Mouse (Mus musculus) hindbrain, embryonic 13.5 days (tissue): ENCODE data around the gene Tmub1. TPM values are rescaled to one million over a fixed set of nuclear protein-coding genes. Genes with fewer than 3 reads are reported as not detected.

Source experiments
- ATAC-seq: fragments of 200-750 bp; cut with Nextera tagmentation; 2 replicates; pipeline ENCODE4 v1.8.0; 2017; ENCODE audit warnings: moderate TSS enrichment; ENCODE audit not compliant: low FRiP score
- H3K27ac ChIP-seq: fragments of 300-500 bp; sonication (generic); 2 replicates; pipeline ENCODE4 v1.5.1; 2015; ENCODE audit warnings: inconsistent platforms, mild to moderate bottlenecking, moderate library complexity
- H3K27me3 ChIP-seq: fragments of 300-500 bp; sonication (generic); 2 replicates; pipeline ENCODE4 v1.6.1; 2015; ENCODE audit warnings: mild to moderate bottlenecking, inconsistent platforms
- H3K36me3 ChIP-seq: fragments of 300-500 bp; sonication (generic); 2 replicates; pipeline ENCODE4 v1.6.1; 2015; ENCODE audit warnings: mild to moderate bottlenecking, inconsistent platforms
- H3K4me1 ChIP-seq: fragments of 300-500 bp; sonication (generic); replicated peaks from 2 replicates; pipeline ENCODE4 v1.6.1; 2015; ENCODE audit warnings: inconsistent platforms
- H3K4me2 ChIP-seq: fragments of 300-500 bp; sonication (generic); 2 replicates; pipeline ENCODE4 v1.6.1; 2015; ENCODE audit warnings: inconsistent platforms, mild to moderate bottlenecking, moderate library complexity
- H3K4me3 ChIP-seq: fragments of 300-500 bp; sonication (generic); 2 replicates; pipeline ENCODE4 v1.5.1; 2015; ENCODE audit warnings: mild to moderate bottlenecking, inconsistent platforms
- H3K9ac ChIP-seq: fragments of 300-500 bp; sonication (generic); 2 replicates; pipeline ENCODE4 v1.6.1; 2015; ENCODE audit warnings: mild to moderate bottlenecking, inconsistent platforms
- H3K9me3 ChIP-seq: fragments of 300-500 bp; sonication (generic); 2 replicates; pipeline ENCODE4 v1.6.1; 2016; ENCODE audit warnings: inconsistent platforms
- WGBS: fragments of 180-500 bp; shearing (Covaris S2); methylation state at CpG from one replicate; pipeline ENCODE4 v1.1.7; 2015; 5-methylcytosine and 5-hydroxymethylcytosine counted together
- polyA plus RNA-seq: library from polyadenylated mRNA; unstranded; fragments of >200 nt; fragmentation: Nextera tagmentation; extraction: Ambion mirVana; gene quantifications from 2 replicates; pipeline ENCODE4 v1.2.1, GENCODE M21; 2015

Tmub1 gene
- polyA plus RNA-seq, 1 experiment from 2014 or later, result 51.9 TPM

GRCm38 (mm10) chr5:24452691-24453233 is 5.1 kb upstream of the Tmub1 start:
- Histone ChIP-seq H3K27ac (peak overlapping the region; percentile 95), H3K36me3 (peaks cover 9% of the 10 kb centered on the region), H3K27me3 (no peaks in the 10 kb centered on the region; the same call in 1 of the 2 replicates), H3K4me1 (peaks cover 50% of the 10 kb centered on the region), H3K4me3 (peak overlapping the region; percentile 90), H3K9me3 (no peaks in the 10 kb centered on the region), H3K9ac (peak overlapping the region; percentile 97), H3K4me2 (peak overlapping the region; percentile 100)
- ATAC-seq, result peak; percentile 4; the same call in 1 of the 2 replicates
- WGBS, result 0% methylated on average over 29 of the region's 29 CpGs

- no peaks in the 10 kb centered on the region; the same call in 1 of the 2 replicates for H3K27me3 ChIP-seq
- H3K36me3 ChIP-seq, result peaks cover 4% of the 10 kb centered on the region; the same call in 1 of the 2 replicates
- WGBS, result under 1% methylated on average over 55 of the region's 85 CpGs
- peak within 1 kb of the TSS; percentile 100 for H3K4me2 ChIP-seq
- peak; percentile 52 for ATAC-seq
- H3K27ac ChIP-seq, result peak within 1 kb of the TSS; percentile 95
- H3K4me1 ChIP-seq, result peaks cover 54% of the 10 kb centered on the region
- H3K9me3 ChIP-seq, result no peaks in the 10 kb centered on the region
- H3K9ac ChIP-seq, result peak within 1 kb of the TSS; percentile 97
- peak within 1 kb of the TSS; percentile 90 for H3K4me3 ChIP-seq
These were observed 4.5 kb upstream of the Tmub1 start, which contains the start of gene Agap3 for GRCm38 (mm10) chr5:24452030-24452690. Gene Agap3, plus strand, starts transcription at chr5:24452177.

GRCm38 (mm10) chr5:24451264-24452029 is 3.8 kb upstream of the Tmub1 start:
- Histone ChIP-seq H3K36me3 (no peaks in the 10 kb centered on the region), H3K27me3 (no peaks in the 10 kb centered on the region; the same call in 1 of the 2 replicates), H3K9me3 (no peaks in the 10 kb centered on the region), H3K4me1 (peaks cover 58% of the 10 kb centered on the region), H3K9ac (peak overlapping the region; percentile 97), H3K4me2 (peak overlapping the region; percentile 100), H3K4me3 (peak overlapping the region; percentile 90), H3K27ac (peak overlapping the region; percentile 95)
- ATAC-seq, result peak; percentile 62
- 2% methylated on average over 50 of the region's 66 CpGs for WGBS

- Histone ChIP-seq H3K27ac (no peak overlapping the region), H3K9ac (peak overlapping the region; percentile 83; the same call in 1 of the 2 replicates), H3K9me3 (no peaks in the 10 kb centered on the region), H3K4me2 (peak overlapping the region; percentile 90), H3K4me3 (peak overlapping the region; percentile 73; the same call in 1 of the 2 replicates), H3K27me3 (no peaks in the 10 kb centered on the region; the same call in 1 of the 2 replicates), H3K4me1 (peaks cover 46% of the 10 kb centered on the region), H3K36me3 (peaks cover 23% of the 10 kb centered on the region)
- no peak for ATAC-seq
- 91% methylated on average over 7 of the region's 7 CpGs for WGBS
These were observed 1.0 kb downstream of the Tmub1 start for GRCm38 (mm10) chr5:24446630-24447029.

DNA sequence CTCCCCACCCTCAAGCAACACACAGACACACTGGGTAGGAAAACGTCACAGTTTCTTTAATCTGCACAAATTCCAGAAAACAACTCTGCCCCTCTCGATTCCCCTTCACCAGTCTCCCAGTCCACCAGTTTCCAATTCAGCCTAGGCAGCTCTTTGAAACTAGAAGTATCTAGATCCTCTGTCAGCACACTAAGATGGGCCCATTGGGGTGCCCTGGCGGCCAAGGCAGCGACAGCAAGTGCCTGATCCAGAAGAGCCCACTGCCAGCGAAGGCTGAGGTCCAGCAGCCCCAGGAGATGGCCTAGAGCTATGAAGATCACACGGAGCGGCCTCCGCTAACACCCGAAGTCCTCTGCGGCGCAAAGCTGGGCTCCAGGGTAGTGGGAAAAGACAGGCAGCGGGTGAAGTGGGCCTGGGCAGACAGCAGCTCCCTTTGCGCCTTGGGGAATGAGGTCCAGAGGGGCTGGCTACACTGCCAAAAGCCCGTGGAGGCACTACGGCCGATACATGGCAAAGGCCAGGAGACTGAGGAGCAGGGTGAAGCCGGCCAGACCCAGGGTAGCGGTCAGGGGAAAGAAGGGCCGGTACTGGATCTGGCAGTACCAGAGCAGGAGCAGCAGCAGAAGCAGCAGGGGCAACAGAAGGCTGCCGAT is 2.1 kb downstream of the Tmub1 start:
- peak overlapping the region; percentile 97 for H3K9ac ChIP-seq
- 61% methylated on average over 20 of the region's 20 CpGs for WGBS
- ATAC-seq, result no peak; the same call in 1 of the 2 replicates
- H3K9me3 ChIP-seq, result no peaks in the 10 kb centered on the region
- peaks cover 34% of the 10 kb centered on the region for H3K36me3 ChIP-seq
- H3K4me1 ChIP-seq, result peaks cover 41% of the 10 kb centered on the region
- peak overlapping the region; percentile 95 for H3K4me2 ChIP-seq
- peak overlapping the region; percentile 94 for H3K27ac ChIP-seq
- no peaks in the 10 kb centered on the region; the same call in 1 of the 2 replicates for H3K27me3 ChIP-seq
- H3K4me3 ChIP-seq, result peak overlapping the region; percentile 93

GRCm38 (mm10) chr5:24444746-24445427 is 2.8 kb downstream of the Tmub1 start, which contains the start of gene Fastk:
Gene Fastk, minus strand, starts transcription at chr5:24445287.
- Histone ChIP-seq H3K4me2 (peak within 1 kb of the TSS; percentile 95), H3K9ac (peak within 1 kb of the TSS; percentile 97), H3K27ac (peak within 1 kb of the TSS; percentile 94), H3K4me3 (peak within 1 kb of the TSS; percentile 93), H3K4me1 (peaks cover 41% of the 10 kb centered on the region), H3K9me3 (no peaks in the 10 kb centered on the region), H3K36me3 (peaks cover 40% of the 10 kb centered on the region), H3K27me3 (no peaks in the 10 kb centered on the region; the same call in 1 of the 2 replicates)
- 0% methylated on average over 55 of the region's 60 CpGs for WGBS
- peak; percentile 83 for ATAC-seq

- Histone ChIP-seq H3K9ac (peak overlapping the region; percentile 97), H3K36me3 (peaks cover 50% of the 10 kb centered on the region), H3K9me3 (no peaks in the 10 kb centered on the region), H3K4me3 (peak overlapping the region; percentile 93), H3K4me2 (peak overlapping the region; percentile 95), H3K27me3 (no peaks in the 10 kb centered on the region), H3K27ac (no peak overlapping the region), H3K4me1 (peaks cover 41% of the 10 kb centered on the region)
- ATAC-seq, result no peak
- WGBS, result 88% methylated on average over 12 of the region's 12 CpGs
These were observed 3.7 kb downstream of the Tmub1 start for GRCm38 (mm10) chr5:24443927-24444326.

GRCm38 (mm10) chr5:24443204-24443603 is 4.5 kb downstream of the Tmub1 start:
- no peak for ATAC-seq
- H3K4me1 ChIP-seq, result peaks cover 40% of the 10 kb centered on the region
- H3K36me3 ChIP-seq, result peaks cover 55% of the 10 kb centered on the region
- 93% methylated on average over 7 of the region's 7 CpGs for WGBS
- H3K27ac ChIP-seq, result no peak overlapping the region
- no peak overlapping the region for H3K4me3 ChIP-seq
- no peaks in the 10 kb centered on the region for H3K9me3 ChIP-seq
- no peaks in the 10 kb centered on the region for H3K27me3 ChIP-seq
- H3K4me2 ChIP-seq, result no peak overlapping the region
- no peak overlapping the region for H3K9ac ChIP-seq

- Histone ChIP-seq H3K36me3 (peaks cover 55% of the 10 kb centered on the region), H3K4me3 (no peak overlapping the region), H3K4me2 (no peak overlapping the region), H3K4me1 (peaks cover 31% of the 10 kb centered on the region), H3K9me3 (no peaks in the 10 kb centered on the region), H3K9ac (no peak overlapping the region), H3K27ac (no peak overlapping the region), H3K27me3 (no peaks in the 10 kb centered on the region)
- no peak for ATAC-seq
- 88% methylated on average over 9 of the region's 9 CpGs for WGBS
These were observed 5.6 kb downstream of the Tmub1 start for GRCm38 (mm10) chr5:24442029-24442428.

DNA sequence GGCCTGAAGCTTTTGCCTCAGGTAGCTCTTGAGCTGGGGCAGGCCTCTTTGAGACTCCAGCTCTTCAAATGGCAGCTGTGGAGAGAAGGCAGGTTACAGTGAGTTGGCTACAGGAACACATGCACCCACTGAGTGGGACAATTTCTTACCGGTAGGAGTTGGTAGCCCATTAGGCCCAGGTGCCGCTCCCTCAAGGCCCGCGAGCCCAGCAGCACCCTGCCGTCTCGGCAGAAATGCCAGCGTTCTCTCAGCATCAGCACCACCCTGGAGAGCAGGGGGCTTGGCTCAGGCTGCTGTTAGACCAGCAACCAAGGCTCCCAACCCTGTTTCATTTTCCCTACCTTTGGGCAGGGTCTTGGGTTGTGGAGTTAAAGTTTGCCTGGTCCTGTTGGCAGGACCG is 6.5 kb downstream of the Tmub1 start:
- H3K9ac ChIP-seq, result no peak overlapping the region
- H3K4me1 ChIP-seq, result peaks cover 22% of the 10 kb centered on the region
- peaks cover 57% of the 10 kb centered on the region for H3K36me3 ChIP-seq
- no peak overlapping the region for H3K4me2 ChIP-seq
- WGBS, result 95% methylated on average over 8 of the region's 8 CpGs
- no peak for ATAC-seq
- no peak overlapping the region for H3K4me3 ChIP-seq
- no peaks in the 10 kb centered on the region for H3K9me3 ChIP-seq
- no peak overlapping the region for H3K27ac ChIP-seq
- H3K27me3 ChIP-seq, result no peaks in the 10 kb centered on the region

DNA sequence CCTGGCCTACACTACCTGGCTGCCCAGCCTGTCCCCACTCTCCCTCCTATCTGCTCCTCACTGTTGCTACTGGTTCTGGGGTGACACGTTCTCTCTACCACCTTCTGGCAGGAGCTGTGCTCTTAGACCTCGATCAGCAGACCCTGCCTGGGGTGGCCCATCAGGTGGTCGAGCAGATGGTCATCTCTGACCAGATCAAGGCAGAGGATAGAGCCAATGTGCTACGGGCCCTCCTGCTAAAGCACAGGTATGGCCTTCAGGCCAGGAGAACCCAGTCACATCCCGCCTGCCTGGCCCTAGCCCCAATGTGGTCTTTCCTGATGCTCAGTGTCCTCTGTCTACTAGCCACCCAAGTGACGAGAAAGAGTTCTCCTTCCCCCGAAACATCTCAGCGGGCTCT is 13.7 kb downstream of the Tmub1 start:
- Histone ChIP-seq H3K27ac (no peak overlapping the region), H3K4me1 (no peaks in the 10 kb centered on the region), H3K9me3 (no peaks in the 10 kb centered on the region), H3K36me3 (peaks cover 73% of the 10 kb centered on the region), H3K4me3 (no peak overlapping the region), H3K27me3 (no peaks in the 10 kb centered on the region), H3K9ac (no peak overlapping the region), H3K4me2 (no peak overlapping the region)
- 89% methylated on average over 8 of the region's 8 CpGs for WGBS
- ATAC-seq, result no peak
